Mouse (Mus musculus) stomach, embryonic 16.5 days (tissue): ENCODE data around the gene Olfr1373. TPM values are rescaled to one million over a fixed set of nuclear protein-coding genes. Genes with fewer than 3 reads are reported as not detected.

ENCODE experiments used
- ATAC-seq: fragments of 200-750 bp; cut with Nextera tagmentation; 2 replicates; pipeline ENCODE4 v1.8.0; 2017; ENCODE audit warnings: moderate number of reproducible peaks, moderate TSS enrichment; ENCODE audit not compliant: insufficient read depth, low FRiP score
- H3K27ac ChIP-seq: fragments of 300-500 bp; sonication (generic); 2 replicates; pipeline ENCODE4 v1.5.1; 2014; ENCODE audit warnings: low read length
- H3K27me3 ChIP-seq: fragments of 300-500 bp; sonication (generic); 2 replicates; pipeline ENCODE4 v1.6.1; 2014; ENCODE audit warnings: low read length, control low read depth, mixed read lengths; ENCODE audit not compliant: control insufficient read depth, insufficient read depth
- H3K36me3 ChIP-seq: fragments of 300-500 bp; sonication (generic); 2 replicates; pipeline ENCODE4 v1.6.1; 2014; ENCODE audit warnings: low read length; ENCODE audit not compliant: control insufficient read depth, insufficient read depth
- H3K4me1 ChIP-seq: fragments of 300-500 bp; sonication (generic); 2 replicates; pipeline ENCODE4 v1.6.1; 2014; ENCODE audit warnings: low read length, control low read depth, mixed read lengths; ENCODE audit not compliant: control insufficient read depth, insufficient read depth
- H3K4me2 ChIP-seq: fragments of 300-500 bp; sonication (generic); 2 replicates; pipeline ENCODE4 v1.6.1; 2014; ENCODE audit warnings: low read depth, low read length, mixed read lengths
- H3K4me3 ChIP-seq: fragments of 300-500 bp; sonication (generic); replicated peaks from 2 replicates; pipeline ENCODE4 v1.5.1; 2014; ENCODE audit warnings: mild to moderate bottlenecking, low read length
- H3K9ac ChIP-seq: fragments of 300-500 bp; sonication (generic); 2 replicates; pipeline ENCODE4 v1.6.1; 2014; ENCODE audit warnings: low read length
- H3K9me3 ChIP-seq: fragments of 300-500 bp; sonication (generic); replicated peaks from 2 replicates; pipeline ENCODE4 v1.6.1; 2016; ENCODE audit warnings: low read length, control low read depth; ENCODE audit not compliant: control insufficient read depth
- WGBS: fragments of 180-500 bp; shearing (Covaris S2); extraction: QIAGEN DNeasy Blood & Tissue Kit; methylation state at CpG from one replicate; pipeline ENCODE4 v1.1.7; 2014; 5-methylcytosine and 5-hydroxymethylcytosine counted together
- microRNA-seq: library from miRNA; unstranded; fragments of <30 nt; microRNA quantifications from one replicate; pipeline ENCODE4, GENCODE M21; 2016
- polyA plus RNA-seq: library from polyadenylated mRNA; unstranded; fragments of >200 nt; fragmentation: Nextera tagmentation; extraction: Ambion mirVana; gene quantifications from 2 replicates; pipeline ENCODE4 v1.2.1, GENCODE M21; 2015

The Olfr1373 gene
- polyA plus RNA-seq, 1 experiment from 2014 or later = not detected

DNA sequence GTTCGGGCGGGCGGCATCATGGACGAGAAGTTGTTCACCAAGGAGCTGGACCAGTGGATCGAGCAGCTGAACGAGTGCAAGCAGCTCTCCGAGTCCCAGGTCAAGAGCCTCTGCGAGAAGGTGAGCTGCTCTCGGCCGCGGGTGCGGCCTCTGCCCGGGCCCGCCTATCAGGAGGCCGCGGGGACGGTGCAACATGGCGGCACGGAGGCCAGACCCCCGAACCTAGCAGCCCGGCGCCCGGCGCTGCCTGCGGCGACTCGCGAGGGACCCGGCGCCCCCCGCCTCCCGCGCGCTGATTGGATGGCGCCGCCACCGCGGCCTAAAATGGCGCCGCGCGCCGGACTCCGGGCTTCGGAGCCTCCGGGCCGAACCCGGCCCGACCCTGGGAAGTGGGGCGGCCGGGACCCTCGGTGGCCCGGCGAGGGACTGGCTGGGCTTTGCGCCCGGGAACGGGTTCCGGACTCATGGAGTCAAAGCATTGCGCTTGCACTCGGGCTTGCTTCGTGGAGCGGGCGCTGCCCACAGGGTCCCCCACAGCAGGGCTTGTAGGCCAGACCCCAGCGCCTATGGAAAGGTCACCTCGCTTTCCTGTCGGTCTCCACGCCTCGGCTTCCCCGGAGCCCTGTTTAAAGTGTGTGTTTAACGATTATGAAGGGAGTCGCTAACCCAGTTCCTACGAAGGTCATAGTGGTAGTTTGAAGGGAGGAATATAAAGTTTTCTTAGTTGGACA is 46.1 kb downstream of the Olfr1373 start:
- peaks cover 28% of the 10 kb centered on the region for H3K4me1 ChIP-seq
- peak overlapping the region; percentile 100 for H3K9ac ChIP-seq
- H3K27ac ChIP-seq = peak overlapping the region; percentile 100
- WGBS = 0% methylated on average over 67 of the region's 72 CpGs
- no peaks in the 10 kb centered on the region for H3K9me3 ChIP-seq
- no peaks in the 10 kb centered on the region for H3K36me3 ChIP-seq
- no peaks in the 10 kb centered on the region for H3K27me3 ChIP-seq
- peak overlapping the region; percentile 85 for H3K4me2 ChIP-seq
- H3K4me3 ChIP-seq = peak overlapping the region; percentile 72
- peak; percentile 73 for ATAC-seq

DNA sequence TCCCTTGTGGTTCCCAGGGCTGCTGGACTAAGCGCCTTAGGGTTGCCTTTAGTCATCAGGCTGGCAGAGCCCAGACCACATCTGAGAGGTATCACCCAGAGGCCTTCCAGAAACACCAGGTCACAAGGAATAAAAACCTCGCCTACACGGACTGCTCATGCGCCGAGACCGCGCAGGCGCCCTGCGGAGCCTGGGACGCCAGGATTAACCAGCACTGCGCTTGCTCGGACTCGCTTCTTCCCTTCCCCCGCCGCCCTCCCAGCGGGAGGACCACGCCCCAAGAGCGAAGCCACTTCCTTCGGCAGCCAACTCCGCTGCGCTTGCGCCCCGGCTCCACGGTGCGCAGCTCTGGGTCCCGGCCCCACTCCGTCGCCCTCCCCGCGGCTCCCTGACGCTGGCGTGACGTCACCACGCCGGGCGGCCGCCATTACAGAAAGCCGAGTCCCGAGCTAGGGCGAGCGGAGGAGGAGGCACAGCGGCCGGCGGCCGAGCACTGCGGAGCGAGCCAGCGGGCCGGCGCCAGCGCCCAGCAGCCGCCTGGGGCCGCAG is 46.9 kb downstream of the Olfr1373 start, which contains the start of gene Ppp2ca:
Ppp2ca (plus strand) TSS at position 284 of the 549 bp plus-strand sequence.
- peak within 1 kb of the TSS; percentile 72 for H3K4me3 ChIP-seq
- H3K27ac ChIP-seq = peak within 1 kb of the TSS; percentile 100
- no peaks in the 10 kb centered on the region for H3K27me3 ChIP-seq
- WGBS = under 1% methylated on average over 53 of the region's 53 CpGs
- peak within 1 kb of the TSS; percentile 85 for H3K4me2 ChIP-seq
- peak within 1 kb of the TSS; percentile 100 for H3K9ac ChIP-seq
- H3K4me1 ChIP-seq = peaks cover 28% of the 10 kb centered on the region
- ATAC-seq = peak; percentile 97
- no peaks in the 10 kb centered on the region for H3K36me3 ChIP-seq
- no peaks in the 10 kb centered on the region for H3K9me3 ChIP-seq

GRCm38 (mm10) chr11:52097596-52097995 is 47.7 kb downstream of the Olfr1373 start:
- Histone ChIP-seq H3K4me1 (peaks cover 28% of the 10 kb centered on the region), H3K36me3 (no peaks in the 10 kb centered on the region), H3K27ac (peak overlapping the region; percentile 88), H3K9me3 (no peaks in the 10 kb centered on the region), H3K4me3 (no peak overlapping the region), H3K9ac (peak overlapping the region; percentile 76; the same call in 1 of the 2 replicates), H3K4me2 (peak overlapping the region; percentile 83), H3K27me3 (no peaks in the 10 kb centered on the region)
- no peak for ATAC-seq
- 72% methylated on average over 2 of the region's 2 CpGs for WGBS

- H3K27me3 ChIP-seq = no peaks in the 10 kb centered on the region
- no peak for ATAC-seq
- H3K4me1 ChIP-seq = peaks cover 28% of the 10 kb centered on the region
- peak overlapping the region; percentile 14; the same call in 1 of the 2 replicates for H3K27ac ChIP-seq
- no peaks in the 10 kb centered on the region for H3K36me3 ChIP-seq
- WGBS = 70% methylated on average over 3 of the region's 3 CpGs
- no peak overlapping the region for H3K9ac ChIP-seq
- no peak overlapping the region for H3K4me2 ChIP-seq
- H3K4me3 ChIP-seq = no peak overlapping the region
- no peaks in the 10 kb centered on the region for H3K9me3 ChIP-seq
These were observed 48.3 kb downstream of the Olfr1373 start for GRCm38 (mm10) chr11:52097016-52097415.

Small RNA genes within 50 kb of the gene (microRNA-seq; reads per million reads assigned to microRNA genes)
- not detected for gene Gm24157
- gene Mir3061 = 11.1 reads per million, percentile 32 among the genes with 10 or more reads in this experiment

Other genes with a start within 250 kb of the Olfr1373 start
- 81.2 and 82.5 TPM in 2 replicates for gene Cdkn2aipnl, start 177.9 kb downstream of the Olfr1373 start, polyA plus RNA-seq
- 192 and 223 TPM in 2 replicates for gene Ube2b, start 144.8 kb downstream of the Olfr1373 start, polyA plus RNA-seq
- 5.2 and 6.7 TPM in 2 replicates for gene Cdkl3, start 141.3 kb downstream of the Olfr1373 start, polyA plus RNA-seq
- gene Ppp2ca, start 46.8 kb downstream of the Olfr1373 start, polyA plus RNA-seq = 53.8 and 60.6 TPM in 2 replicates
- gene Olfr1371, start 68.5 kb upstream of the Olfr1373 start, polyA plus RNA-seq = not detected in 2 replicates
- gene Skp1a, start 86.5 kb upstream of the Olfr1373 start, polyA plus RNA-seq = 650 and 654 TPM in 2 replicates
- 2.8 TPM in 2 replicates for gene Tcf7, start 137.5 kb upstream of the Olfr1373 start, polyA plus RNA-seq
- 280 and 325 TPM in 2 replicates for gene Vdac1, start 215.3 kb upstream of the Olfr1373 start, polyA plus RNA-seq